Mouse (Mus musculus): Measurements from ENCODE around the gene Csdc2.

- TF ChIP-seq CTCF (IDR thresholded peaks at IDR 0.05; ENCODE audit: control insufficient read depth, insufficient read depth, insufficient replicate concordance, low read depth, low read length) (no peak), POLR2A (IDR thresholded peaks at IDR 0.05; ENCODE audit: control insufficient read depth, low read depth, low read length) (no peak)
Measured at GRCm38 (mm10) chr15:81921255-81921654, 15.3 kb upstream of the Csdc2 start.
